Mouse (Mus musculus) ES-CJ7 (cell line): ENCODE results near the gene Agpat1.

Source experiments
- DNase-seq: peaks from one replicate; pipeline ENCODE4 v3.0.0; 2011; ENCODE audit warnings: low read depth, low spot score

Gene Agpat1

GRCm38 (mm10) chr17:34604511-34605237, 612 bp downstream of the Agpat1 start:
- DNase-seq = no peak

- peak; percentile 94 for DNase-seq
These were observed 1.5 kb downstream of the Agpat1 start for GRCm38 (mm10) chr17:34605609-34606008.

- no peak for DNase-seq
These were observed 2.4 kb downstream of the Agpat1 start for GRCm38 (mm10) chr17:34606186-34607039.

- no peak for DNase-seq
These were observed 3.9 kb downstream of the Agpat1 start for GRCm38 (mm10) chr17:34607997-34608396.

GRCm38 (mm10) chr17:34611050-34611449, 7.0 kb downstream of the Agpat1 start:
- DNase-seq = no peak

- DNase-seq = no peak
These were observed 9.1 kb downstream of the Agpat1 start for GRCm38 (mm10) chr17:34613054-34613645.

GRCm38 (mm10) chr17:34613830-34614229, 9.8 kb downstream of the Agpat1 start:
- DNase-seq = no peak

- DNase-seq = no peak
These were observed 11.8 kb downstream of the Agpat1 start, which contains the start of gene Egfl8 for GRCm38 (mm10) chr17:34615871-34616270. Egfl8 (minus strand) TSS chr17:34615971.

GRCm38 (mm10) chr17:34618999-34619398, 14.9 kb downstream of the Agpat1 start:
- DNase-seq = peak; percentile 80

GRCm38 (mm10) chr17:34621006-34621405, 16.9 kb downstream of the Agpat1 start:
- no peak for DNase-seq

GRCm38 (mm10) chr17:34623161-34623560, 19.1 kb downstream of the Agpat1 start:
- DNase-seq = peak; percentile 41

GRCm38 (mm10) chr17:34624981-34625380, 20.9 kb downstream of the Agpat1 start:
- no peak for DNase-seq

- DNase-seq = no peak
These were observed 22.2 kb downstream of the Agpat1 start for GRCm38 (mm10) chr17:34626062-34626772.

- DNase-seq = peak; percentile 53
These were observed 22.7 kb downstream of the Agpat1 start for GRCm38 (mm10) chr17:34626773-34627092.

- peak; percentile 83 for DNase-seq
These were observed 23.3 kb downstream of the Agpat1 start for GRCm38 (mm10) chr17:34627093-34627942.

- DNase-seq = no peak
These were observed 24.0 kb downstream of the Agpat1 start, which contains the start of gene Ppt2 for GRCm38 (mm10) chr17:34627943-34628643. Ppt2 (minus strand) TSS chr17:34628510.

- no peak for DNase-seq
These were observed 24.5 kb downstream of the Agpat1 start for GRCm38 (mm10) chr17:34628644-34628967.

GRCm38 (mm10) chr17:34629221-34629751, 25.2 kb downstream of the Agpat1 start, which contains the start of gene Prrt1:
Prrt1 (plus strand) TSS chr17:34629533.
- peak; percentile 40 for DNase-seq

GRCm38 (mm10) chr17:34629796-34630603, 25.9 kb downstream of the Agpat1 start:
- DNase-seq = no peak
